Mouse (Mus musculus): ENCODE measurements around the gene Trmt2a. TPM values are rescaled to one million over a fixed set of nuclear protein-coding genes. Genes with fewer than 3 reads are reported as not detected.

The Trmt2a gene
- total RNA-seq, 2 experiments from 2014 or later = 31.6 to 37.2 TPM

- DNase-seq (ENCODE audit: low spot score in 2 of 2) = no peak
Observed at GRCm38 (mm10) chr16:18230617-18231016, 17.9 kb upstream of the Trmt2a start.

- no peak for DNase-seq (ENCODE audit: low spot score in 2 of 2)
Observed at GRCm38 (mm10) chr16:18231047-18231446, 17.4 kb upstream of the Trmt2a start.

- peak in 1 of 2 experiments; percentile 7 for DNase-seq (ENCODE audit: low spot score in 2 of 2)
Observed at GRCm38 (mm10) chr16:18231451-18231850, 17.0 kb upstream of the Trmt2a start.

- DNase-seq (ENCODE audit: low spot score in 2 of 2) = no peak
Observed at GRCm38 (mm10) chr16:18233451-18233850, 15.0 kb upstream of the Trmt2a start.

GRCm38 (mm10) chr16:18233919-18234670 lies 14.4 kb upstream of the Trmt2a start:
- peak in 1 of 2 experiments; percentile 8 for DNase-seq (ENCODE audit: low spot score in 2 of 2)

GRCm38 (mm10) chr16:18234671-18235388 lies 13.6 kb upstream of the Trmt2a start, which contains the start of gene Zdhhc8:
Gene Zdhhc8, minus strand, starts transcription at chr16:18235136.
- DNase-seq (ENCODE audit: low spot score in 2 of 2) = peak; percentile 74 to 83

GRCm38 (mm10) chr16:18235389-18236065 lies 13.0 kb upstream of the Trmt2a start:
- DNase-seq (ENCODE audit: low spot score in 2 of 2) = peak in 1 of 2 experiments; percentile 63

- DNase-seq (ENCODE audit: low spot score in 2 of 2) = no peak
Observed at GRCm38 (mm10) chr16:18236676-18237501, 11.6 kb upstream of the Trmt2a start.

GRCm38 (mm10) chr16:18241581-18241980 lies 6.9 kb upstream of the Trmt2a start:
- DNase-seq (ENCODE audit: low spot score in 2 of 2) = no peak

- DNase-seq (ENCODE audit: low spot score in 2 of 2) = peak in 1 of 2 experiments; percentile 33
Observed at GRCm38 (mm10) chr16:18247521-18248399, 719 bp upstream of the Trmt2a start.

- peak in 1 of 2 experiments; percentile 60 for DNase-seq (ENCODE audit: low spot score in 2 of 2)
Observed at GRCm38 (mm10) chr16:18249364-18249967, 987 bp downstream of the Trmt2a start.

- DNase-seq (ENCODE audit: low spot score in 2 of 2) = no peak
Observed at GRCm38 (mm10) chr16:18250231-18250630, 1.8 kb downstream of the Trmt2a start.

GRCm38 (mm10) chr16:18250828-18251790 lies 2.6 kb downstream of the Trmt2a start:
- DNase-seq (ENCODE audit: low spot score in 2 of 2) = no peak

GRCm38 (mm10) chr16:18252736-18253135 lies 4.3 kb downstream of the Trmt2a start:
- DNase-seq (ENCODE audit: low spot score in 2 of 2) = no peak

- DNase-seq (ENCODE audit: low spot score in 2 of 2) = no peak
Observed at GRCm38 (mm10) chr16:18253866-18254265, 5.4 kb downstream of the Trmt2a start.

GRCm38 (mm10) chr16:18258221-18258620 lies 9.7 kb downstream of the Trmt2a start, which contains the start of gene Gm49776:
Gene Gm49776, minus strand, starts transcription at chr16:18258321.
- DNase-seq (ENCODE audit: low spot score in 2 of 2) = no peak

- no peak for DNase-seq (ENCODE audit: low spot score in 2 of 2)
Observed at GRCm38 (mm10) chr16:18265024-18265423, 16.5 kb downstream of the Trmt2a start.

- DNase-seq (ENCODE audit: low spot score in 2 of 2) = no peak
Observed at GRCm38 (mm10) chr16:18268182-18268581, 19.7 kb downstream of the Trmt2a start.
